Mouse (Mus musculus) C2C12 (cell line): ENCODE measurements at regions not wholly inside any gene's neighbourhood (a gene's known extent, or its start where the extent isn't known, plus 50 kb on each side); places are given as distances from the start of the nearest gene placed in this dataset.

Source experiments
- H3K27me3 ChIP-seq: one replicate; pipeline ENCODE4 v1.6.1; 2011; ENCODE audit not compliant: control insufficient read depth, insufficient read depth, insufficient read length
- H3K36me3 ChIP-seq: one replicate; pipeline ENCODE4 v1.6.1; 2011; ENCODE audit not compliant: control insufficient read depth, insufficient read depth
- H3K4me3 ChIP-seq: one replicate; pipeline ENCODE4 v1.5.1; 2011; ENCODE audit warnings: mild to moderate bottlenecking, control low read depth; ENCODE audit not compliant: poor library complexity, insufficient read depth, severe bottlenecking
- H3K79me2 ChIP-seq: one replicate; pipeline ENCODE4 v1.6.1; 2011; ENCODE audit not compliant: control insufficient read depth, insufficient read depth
- H3K79me3 ChIP-seq: one replicate; pipeline ENCODE4 v1.6.1; 2011; ENCODE audit warnings: low read depth, control low read depth
- H3ac ChIP-seq: one replicate; pipeline ENCODE3; 2011; ENCODE audit warnings: low read depth; ENCODE audit not compliant: control insufficient read depth, insufficient read length
- CEBPB ChIP-seq: IDR thresholded peaks from one replicate; pipeline ENCODE4 v1.6.1; 2011; ENCODE audit warnings: low read depth, mild to moderate bottlenecking, control low read depth, moderate library complexity
- CTCF ChIP-seq: IDR thresholded peaks from one replicate; pipeline ENCODE4 v1.5.1; 2011; ENCODE audit not compliant: control insufficient read depth, insufficient read depth, insufficient read length
- FOSL1 ChIP-seq: IDR thresholded peaks from one replicate; pipeline ENCODE4 v1.8.0; 2011; ENCODE audit warnings: mild to moderate bottlenecking, low read length; ENCODE audit not compliant: poor library complexity, insufficient read depth, severe bottlenecking
- MAX ChIP-seq: IDR thresholded peaks from one replicate; pipeline ENCODE4 v1.6.1; 2011; ENCODE audit warnings: mild to moderate bottlenecking, control low read depth
- MYOD1 ChIP-seq: IDR thresholded peaks from one replicate; pipeline ENCODE4 v1.6.1; 2011; ENCODE audit warnings: low read depth; ENCODE audit not compliant: control insufficient read depth, insufficient read length
- MYOG ChIP-seq: IDR thresholded peaks from one replicate; pipeline ENCODE4 v1.6.1; 2011; ENCODE audit not compliant: control insufficient read depth, insufficient read length; ENCODE audit errors: extremely low read depth
- USF1 ChIP-seq: IDR thresholded peaks from one replicate; pipeline ENCODE4 v1.6.1; 2011; ENCODE audit warnings: low read depth, mild to moderate bottlenecking, control low read depth, moderate library complexity

GRCm38 (mm10) chr12:8854401-8854800 lies 67.1 kb upstream of the Laptm4a start:
- no peaks in the 10 kb centered on the region for H3K79me2 ChIP-seq
- H3K36me3 ChIP-seq = no peaks in the 10 kb centered on the region
- H3K4me3 ChIP-seq = no peak overlapping the region
- H3K79me3 ChIP-seq = no peaks in the 10 kb centered on the region
- no peak overlapping the region for H3ac ChIP-seq
- peak; percentile 86 for TF ChIP-seq FOSL1
- no peak for TF ChIP-seq CTCF
- TF ChIP-seq USF1 = peak; percentile 82
- TF ChIP-seq CEBPB = no peak
- peak; percentile 58 for TF ChIP-seq MAX
- peak; percentile 40 for TF ChIP-seq MYOD1
- no peaks in the 10 kb centered on the region for H3K27me3 ChIP-seq

DNA sequence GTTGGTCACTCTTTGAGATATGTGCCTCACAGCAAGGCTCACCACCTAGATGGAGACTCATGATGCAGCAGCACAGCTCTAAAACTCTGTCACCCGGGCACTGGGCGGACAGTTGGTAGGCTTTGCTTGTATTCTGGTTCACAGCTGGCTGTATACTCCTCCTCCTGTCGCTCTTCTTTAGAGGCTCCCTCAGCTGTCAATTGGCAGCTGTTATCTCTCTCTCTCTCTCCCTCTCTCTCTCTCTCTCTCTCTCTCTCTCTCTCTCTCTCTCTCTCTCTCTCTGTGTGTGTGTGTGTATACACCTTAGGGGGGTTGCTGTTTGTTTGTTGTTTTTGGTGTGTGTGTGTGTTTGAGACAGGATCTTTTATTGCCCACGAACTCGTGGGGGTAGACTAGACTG lies 66.3 kb upstream of the Laptm4a start:
- H3ac ChIP-seq = no peak overlapping the region
- peak; percentile 35 for TF ChIP-seq MYOD1
- TF ChIP-seq CTCF = no peak
- TF ChIP-seq FOSL1 = no peak
- TF ChIP-seq CEBPB = no peak
- no peak for TF ChIP-seq MAX
- TF ChIP-seq USF1 = no peak
- TF ChIP-seq MYOG = no peak

GRCm38 (mm10) chr12:8856051-8856543 lies 65.4 kb upstream of the Laptm4a start:
- no peaks in the 10 kb centered on the region for H3K79me2 ChIP-seq
- no peaks in the 10 kb centered on the region for H3K79me3 ChIP-seq
- no peak overlapping the region for H3K4me3 ChIP-seq

More for the DNA sequence above, 66.3 kb upstream of the Laptm4a start:
- Histone ChIP-seq H3K4me3 (no peak overlapping the region), H3K27me3 (no peaks in the 10 kb centered on the region), H3K79me2 (no peaks in the 10 kb centered on the region), H3K79me3 (no peaks in the 10 kb centered on the region), H3K36me3 (no peaks in the 10 kb centered on the region)

DNA sequence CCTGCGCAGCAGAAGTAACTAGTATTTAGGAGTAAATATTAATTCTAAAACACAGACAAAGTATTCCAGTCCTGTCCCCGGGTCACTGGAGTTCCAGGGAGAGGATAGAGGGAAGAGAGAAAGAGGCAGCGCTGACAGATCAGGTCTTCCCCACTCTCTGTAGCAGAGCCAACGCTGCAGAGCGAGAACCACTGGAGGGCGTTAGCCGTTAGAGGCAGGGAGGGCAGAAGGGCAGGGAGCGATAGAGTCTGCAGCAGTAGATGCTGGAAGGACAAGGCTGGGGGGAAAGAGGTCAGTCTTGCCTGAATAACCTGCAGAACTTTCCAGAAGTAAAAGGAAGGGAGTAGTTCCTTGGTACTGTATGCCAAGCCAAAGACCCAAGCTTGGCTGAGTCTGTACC lies 64.2 kb upstream of the Laptm4a start:
- no peaks in the 10 kb centered on the region for H3K79me2 ChIP-seq
- H3ac ChIP-seq = no peak overlapping the region
- no peaks in the 10 kb centered on the region for H3K27me3 ChIP-seq
- H3K79me3 ChIP-seq = no peaks in the 10 kb centered on the region
- H3K36me3 ChIP-seq = no peaks in the 10 kb centered on the region
- no peak overlapping the region for H3K4me3 ChIP-seq
- TF ChIP-seq USF1 (no peak), MYOD1 (no peak), FOSL1 (no peak), CTCF (no peak), MYOG (no peak), MAX (no peak), CEBPB (no peak)

More at GRCm38 (mm10) chr12:8856051-8856543, 65.4 kb upstream of the Laptm4a start:
- no peak for TF ChIP-seq CTCF
- no peak for TF ChIP-seq USF1
- TF ChIP-seq MYOG = no peak
- no peak for TF ChIP-seq FOSL1
- peak; percentile 50 for TF ChIP-seq MAX
- Histone ChIP-seq H3ac (no peak overlapping the region), H3K27me3 (no peaks in the 10 kb centered on the region), H3K36me3 (no peaks in the 10 kb centered on the region)

DNA sequence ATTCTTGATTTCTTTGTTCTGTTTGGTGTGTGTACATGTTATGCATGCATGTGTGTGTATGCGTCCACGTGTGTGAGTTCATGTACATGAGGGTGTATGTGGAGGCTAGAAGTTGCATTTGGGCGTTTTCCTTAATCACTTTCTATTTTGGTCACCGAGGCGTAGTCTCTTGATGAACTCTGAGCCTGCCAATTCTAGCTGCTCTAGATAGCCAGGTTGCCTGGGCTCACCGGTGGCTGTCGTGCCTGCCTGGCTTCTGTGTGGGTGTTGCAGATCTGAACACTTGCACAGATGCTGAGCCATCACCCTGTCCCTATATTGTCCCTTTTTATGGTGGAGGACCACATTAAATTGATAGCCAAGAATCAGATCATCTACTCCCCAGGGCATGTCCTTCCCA lies 62.7 kb upstream of the Laptm4a start:
- H3K79me2 ChIP-seq = no peaks in the 10 kb centered on the region
- no peaks in the 10 kb centered on the region for H3K79me3 ChIP-seq
- H3K4me3 ChIP-seq = no peak overlapping the region
- no peak overlapping the region for H3ac ChIP-seq
- H3K27me3 ChIP-seq = no peaks in the 10 kb centered on the region
- TF ChIP-seq MYOG (no peak), CTCF (no peak), CEBPB (no peak), MAX (no peak), USF1 (no peak), FOSL1 (no peak), MYOD1 (no peak)
- no peaks in the 10 kb centered on the region for H3K36me3 ChIP-seq

DNA sequence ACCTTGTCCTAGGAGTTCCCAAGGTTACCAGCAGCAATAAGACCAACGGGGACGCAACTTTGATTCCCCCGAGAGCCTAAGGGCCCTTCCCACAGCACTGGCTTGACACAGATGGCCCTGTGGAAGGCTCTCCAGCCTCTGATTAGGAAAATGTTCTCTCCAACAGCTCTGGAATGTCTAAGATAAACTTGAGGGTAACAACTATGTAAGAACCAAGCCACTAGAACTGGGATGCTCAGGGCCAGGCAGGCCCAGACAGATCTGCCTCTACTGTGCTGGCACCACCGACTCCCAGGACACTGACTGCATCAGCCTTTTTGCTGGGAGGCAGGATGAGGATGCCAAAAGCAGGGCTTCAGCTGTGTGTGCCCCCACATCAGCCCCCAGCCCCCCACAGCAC lies 61.9 kb upstream of the Laptm4a start:
- H3K79me3 ChIP-seq = no peaks in the 10 kb centered on the region
- no peak overlapping the region for H3ac ChIP-seq
- no peaks in the 10 kb centered on the region for H3K36me3 ChIP-seq
- H3K79me2 ChIP-seq = no peaks in the 10 kb centered on the region
- no peak for TF ChIP-seq MAX
- TF ChIP-seq MYOG = no peak
- no peaks in the 10 kb centered on the region for H3K27me3 ChIP-seq
- H3K4me3 ChIP-seq = no peak overlapping the region
